Mouse (Mus musculus) heart, adult 11 months (tissue): ENCODE results near the gene Ccdc124.

ENCODE experiments used
- DNase-seq: peaks from one replicate; pipeline ENCODE4 v3.0.0; 2022

The Ccdc124 gene

GRCm38 (mm10) chr8:70868559-70869198, 5.1 kb downstream of the Ccdc124 start:
- peak; percentile 93 for DNase-seq

- peak; percentile 91 for DNase-seq
Observed at GRCm38 (mm10) chr8:70866566-70866965, 7.2 kb downstream of the Ccdc124 start.

GRCm38 (mm10) chr8:70866001-70866520, 7.7 kb downstream of the Ccdc124 start:
- no peak for DNase-seq

GRCm38 (mm10) chr8:70865350-70866000, 8.3 kb downstream of the Ccdc124 start:
- DNase-seq = peak; percentile 100

- peak; percentile 96 for DNase-seq
Observed at GRCm38 (mm10) chr8:70864712-70865221, 9.0 kb downstream of the Ccdc124 start.

- DNase-seq = peak; percentile 93
Observed at GRCm38 (mm10) chr8:70863956-70864711, 9.6 kb downstream of the Ccdc124 start.

- DNase-seq = peak; percentile 92
Observed at GRCm38 (mm10) chr8:70862824-70863641, 10.7 kb downstream of the Ccdc124 start, which contains the start of gene Kcnn1. Gene Kcnn1, minus strand, starts transcription at chr8:70863258.

- no peak for DNase-seq
Observed at GRCm38 (mm10) chr8:70857516-70857915, 16.2 kb downstream of the Ccdc124 start.

- DNase-seq = peak; percentile 98
Observed at GRCm38 (mm10) chr8:70856541-70857197, 17.1 kb downstream of the Ccdc124 start.

GRCm38 (mm10) chr8:70856028-70856427, 17.7 kb downstream of the Ccdc124 start:
- DNase-seq = peak; percentile 90

- peak; percentile 93 for DNase-seq
Observed at GRCm38 (mm10) chr8:70853863-70854262, 19.9 kb downstream of the Ccdc124 start.

GRCm38 (mm10) chr8:70852595-70853231, 21.0 kb downstream of the Ccdc124 start:
- peak; percentile 93 for DNase-seq

GRCm38 (mm10) chr8:70851837-70852236, 21.9 kb downstream of the Ccdc124 start:
- DNase-seq = peak; percentile 91

- peak; percentile 90 for DNase-seq
Observed at GRCm38 (mm10) chr8:70850947-70851346, 22.8 kb downstream of the Ccdc124 start.

- DNase-seq = peak; percentile 91
Observed at GRCm38 (mm10) chr8:70850132-70850845, 23.4 kb downstream of the Ccdc124 start.

GRCm38 (mm10) chr8:70849333-70849990, 24.3 kb downstream of the Ccdc124 start:
- peak; percentile 98 for DNase-seq

GRCm38 (mm10) chr8:70846371-70847154, 27.2 kb downstream of the Ccdc124 start:
- DNase-seq = peak; percentile 91

GRCm38 (mm10) chr8:70845108-70845507, 28.6 kb downstream of the Ccdc124 start:
- DNase-seq = no peak

- peak; percentile 97 for DNase-seq
Observed at GRCm38 (mm10) chr8:70844523-70844922, 29.2 kb downstream of the Ccdc124 start.
